Mouse (Mus musculus): ENCODE data around the gene Kank1. TPM values are rescaled to one million over a fixed set of nuclear protein-coding genes. Genes with fewer than 3 reads are reported as not detected.
A peak's percentile ranks its signal among the peaks of the same experiment; 100 is the strongest.

Kank1 gene
- polyA plus RNA-seq, 1 experiment from 2014 or later = 23.0 TPM

- Histone ChIP-seq H3K4me2 (replicated peaks; ENCODE audit: low read depth, low read length) (no peak overlapping the region), H3K9me3 (ENCODE audit: control insufficient read depth, low read length) (no peaks in the 10 kb centered on the region), H3K36me3 (ENCODE audit: control insufficient read depth, insufficient read depth, low read length) (no peaks in the 10 kb centered on the region), H3K27ac (ENCODE audit: low read depth, low read length) (no peak overlapping the region), H3K9ac (ENCODE audit: low read depth, low read length) (no peak overlapping the region), H3K4me3 (ENCODE audit: low read length) (no peak overlapping the region), H3K27me3 (ENCODE audit: control insufficient read depth, insufficient read depth, low read length) (no peaks in the 10 kb centered on the region), H3K4me1 (ENCODE audit: control insufficient read depth, insufficient read depth, low read length) (peaks cover 8% of the 10 kb centered on the region; the same call in 1 of the 2 replicates)
- 50% methylated on average over 11 of the region's 11 CpGs for WGBS
- peak; percentile 55; the same call in 1 of the 2 replicates for ATAC-seq (ENCODE audit: low FRiP score, low TSS enrichment)
Measured at GRCm38 (mm10) chr19:25340630-25341620, 104.2 kb downstream of the Kank1 start.

GRCm38 (mm10) chr19:25342026-25342425 lies 105.3 kb downstream of the Kank1 start:
- no peak for ATAC-seq (ENCODE audit: low FRiP score, low TSS enrichment)
- Histone ChIP-seq H3K27me3 (ENCODE audit: control insufficient read depth, insufficient read depth, low read length) (no peaks in the 10 kb centered on the region), H3K4me2 (replicated peaks; ENCODE audit: low read depth, low read length) (no peak overlapping the region), H3K4me1 (ENCODE audit: control insufficient read depth, insufficient read depth, low read length) (peaks cover 8% of the 10 kb centered on the region; the same call in 1 of the 2 replicates), H3K9ac (ENCODE audit: low read depth, low read length) (no peak overlapping the region), H3K27ac (ENCODE audit: low read depth, low read length) (no peak overlapping the region), H3K4me3 (ENCODE audit: low read length) (no peak overlapping the region), H3K9me3 (ENCODE audit: control insufficient read depth, low read length) (no peaks in the 10 kb centered on the region), H3K36me3 (ENCODE audit: control insufficient read depth, insufficient read depth, low read length) (no peaks in the 10 kb centered on the region)
- 89% methylated on average over 5 of the region's 5 CpGs for WGBS

- H3K27ac ChIP-seq (ENCODE audit: low read depth, low read length) = no peak overlapping the region
- H3K9me3 ChIP-seq (ENCODE audit: control insufficient read depth, low read length) = no peaks in the 10 kb centered on the region
- peaks cover 8% of the 10 kb centered on the region; the same call in 1 of the 2 replicates for H3K4me1 ChIP-seq (ENCODE audit: control insufficient read depth, insufficient read depth, low read length)
- WGBS = 72% methylated on average over 16 of the region's 16 CpGs
- ATAC-seq (ENCODE audit: low FRiP score, low TSS enrichment) = no peak
- H3K4me3 ChIP-seq (ENCODE audit: low read length) = no peak overlapping the region
- H3K9ac ChIP-seq (ENCODE audit: low read depth, low read length) = no peak overlapping the region
- no peaks in the 10 kb centered on the region for H3K36me3 ChIP-seq (ENCODE audit: control insufficient read depth, insufficient read depth, low read length)
- H3K4me2 ChIP-seq (replicated peaks; ENCODE audit: low read depth, low read length) = no peak overlapping the region
- no peaks in the 10 kb centered on the region for H3K27me3 ChIP-seq (ENCODE audit: control insufficient read depth, insufficient read depth, low read length)
Measured at GRCm38 (mm10) chr19:25343657-25344322, 107.0 kb downstream of the Kank1 start.

GRCm38 (mm10) chr19:25344371-25344770 lies 107.6 kb downstream of the Kank1 start:
- Histone ChIP-seq H3K27ac (ENCODE audit: low read depth, low read length) (no peak overlapping the region), H3K4me3 (ENCODE audit: low read length) (no peak overlapping the region), H3K4me1 (ENCODE audit: control insufficient read depth, insufficient read depth, low read length) (peaks cover 8% of the 10 kb centered on the region; the same call in 1 of the 2 replicates), H3K9me3 (ENCODE audit: control insufficient read depth, low read length) (no peaks in the 10 kb centered on the region), H3K4me2 (replicated peaks; ENCODE audit: low read depth, low read length) (no peak overlapping the region), H3K36me3 (ENCODE audit: control insufficient read depth, insufficient read depth, low read length) (no peaks in the 10 kb centered on the region), H3K9ac (ENCODE audit: low read depth, low read length) (no peak overlapping the region), H3K27me3 (ENCODE audit: control insufficient read depth, insufficient read depth, low read length) (no peaks in the 10 kb centered on the region)
- 62% methylated on average over 6 of the region's 6 CpGs for WGBS
- no peak for ATAC-seq (ENCODE audit: low FRiP score, low TSS enrichment)

GRCm38 (mm10) chr19:25345972-25346371 lies 109.2 kb downstream of the Kank1 start:
- Histone ChIP-seq H3K9ac (ENCODE audit: low read depth, low read length) (no peak overlapping the region), H3K27me3 (ENCODE audit: control insufficient read depth, insufficient read depth, low read length) (no peaks in the 10 kb centered on the region), H3K4me2 (replicated peaks; ENCODE audit: low read depth, low read length) (no peak overlapping the region), H3K9me3 (ENCODE audit: control insufficient read depth, low read length) (no peaks in the 10 kb centered on the region), H3K36me3 (ENCODE audit: control insufficient read depth, insufficient read depth, low read length) (no peaks in the 10 kb centered on the region), H3K4me3 (ENCODE audit: low read length) (no peak overlapping the region), H3K27ac (ENCODE audit: low read depth, low read length) (no peak overlapping the region), H3K4me1 (ENCODE audit: control insufficient read depth, insufficient read depth, low read length) (peaks cover 8% of the 10 kb centered on the region; the same call in 1 of the 2 replicates)
- WGBS = 96% methylated on average over 5 of the region's 5 CpGs
- ATAC-seq (ENCODE audit: low FRiP score, low TSS enrichment) = no peak

GRCm38 (mm10) chr19:25347515-25347914 lies 110.7 kb downstream of the Kank1 start:
- WGBS = 63% methylated on average over 5 of the region's 5 CpGs
- H3K4me2 ChIP-seq (replicated peaks; ENCODE audit: low read depth, low read length) = no peak overlapping the region
- H3K4me1 ChIP-seq (ENCODE audit: control insufficient read depth, insufficient read depth, low read length) = peaks cover 10% of the 10 kb centered on the region
- no peak for ATAC-seq (ENCODE audit: low FRiP score, low TSS enrichment)
- H3K4me3 ChIP-seq (ENCODE audit: low read length) = no peak overlapping the region
- no peaks in the 10 kb centered on the region for H3K27me3 ChIP-seq (ENCODE audit: control insufficient read depth, insufficient read depth, low read length)
- no peaks in the 10 kb centered on the region for H3K9me3 ChIP-seq (ENCODE audit: control insufficient read depth, low read length)
- no peak overlapping the region for H3K9ac ChIP-seq (ENCODE audit: low read depth, low read length)
- no peak overlapping the region for H3K27ac ChIP-seq (ENCODE audit: low read depth, low read length)
- no peaks in the 10 kb centered on the region for H3K36me3 ChIP-seq (ENCODE audit: control insufficient read depth, insufficient read depth, low read length)

- ATAC-seq (ENCODE audit: low FRiP score, low TSS enrichment) = no peak
- H3K4me2 ChIP-seq (replicated peaks; ENCODE audit: low read depth, low read length) = peak overlapping the region; percentile 10; the same call in 1 of the 2 replicates
- peaks cover 11% of the 10 kb centered on the region; the same call in 1 of the 2 replicates for H3K4me1 ChIP-seq (ENCODE audit: control insufficient read depth, insufficient read depth, low read length)
- no peaks in the 10 kb centered on the region for H3K9me3 ChIP-seq (ENCODE audit: control insufficient read depth, low read length)
- no peak overlapping the region for H3K9ac ChIP-seq (ENCODE audit: low read depth, low read length)
- no peaks in the 10 kb centered on the region for H3K36me3 ChIP-seq (ENCODE audit: control insufficient read depth, insufficient read depth, low read length)
- no peak overlapping the region for H3K27ac ChIP-seq (ENCODE audit: low read depth, low read length)
- H3K27me3 ChIP-seq (ENCODE audit: control insufficient read depth, insufficient read depth, low read length) = no peaks in the 10 kb centered on the region
- whole genome bisulfite sequencing = 32% methylated on average over 15 of the region's 15 CpGs
- H3K4me3 ChIP-seq (ENCODE audit: low read length) = no peak overlapping the region
Measured at GRCm38 (mm10) chr19:25351257-25351955, 114.6 kb downstream of the Kank1 start.

- ATAC-seq (ENCODE audit: low FRiP score, low TSS enrichment) = no peak
- no peak overlapping the region for H3K4me2 ChIP-seq (replicated peaks; ENCODE audit: low read depth, low read length)
- no peak overlapping the region for H3K4me3 ChIP-seq (ENCODE audit: low read length)
- WGBS = 40% methylated on average over 11 of the region's 11 CpGs
- H3K9ac ChIP-seq (ENCODE audit: low read depth, low read length) = no peak overlapping the region
- H3K4me1 ChIP-seq (ENCODE audit: control insufficient read depth, insufficient read depth, low read length) = peaks cover 16% of the 10 kb centered on the region; the same call in 1 of the 2 replicates
- no peaks in the 10 kb centered on the region for H3K27me3 ChIP-seq (ENCODE audit: control insufficient read depth, insufficient read depth, low read length)
- no peaks in the 10 kb centered on the region for H3K36me3 ChIP-seq (ENCODE audit: control insufficient read depth, insufficient read depth, low read length)
- H3K27ac ChIP-seq (ENCODE audit: low read depth, low read length) = no peak overlapping the region
- H3K9me3 ChIP-seq (ENCODE audit: control insufficient read depth, low read length) = no peaks in the 10 kb centered on the region
Measured at GRCm38 (mm10) chr19:25357094-25357493, 120.3 kb downstream of the Kank1 start.
